Mouse (Mus musculus) CH12.LX (cell line): ENCODE results near the gene Meis3. TPM values are rescaled to one million over a fixed set of nuclear protein-coding genes. Genes with fewer than 3 reads are reported as not detected.

ENCODE experiments used
- DNase-seq: peaks from one replicate; pipeline ENCODE4 v3.0.0-alpha.2; 2013; ENCODE audit errors: extremely low read depth
- H3K27ac ChIP-seq: 2 replicates; pipeline ENCODE4 v1.5.1; 2012; ENCODE audit warnings: low read depth, mild to moderate bottlenecking, control low read depth, moderate library complexity; ENCODE audit not compliant: insufficient read depth
- H3K27me3 ChIP-seq: replicated peaks from 2 replicates; pipeline ENCODE3; 2012; ENCODE audit warnings: inconsistent platforms
- H3K36me3 ChIP-seq, 2 experiments: replicated peaks in 1 of 2; 2 replicates each; pipeline versions ENCODE3 to v1.6.1; 2012; ENCODE audit warnings: inconsistent platforms in 1 of 2, low read length in 1 of 2, mild to moderate bottlenecking in 1 of 2, mixed read lengths in 1 of 2, moderate library complexity in 1 of 2; ENCODE audit not compliant: control insufficient read depth in 1 of 2, insufficient read depth in 1 of 2
- H3K4me1 ChIP-seq, 2 experiments: 2 replicates each; pipeline ENCODE4 v1.6.1; 2012; ENCODE audit warnings: inconsistent platforms in 1 of 2, moderate library complexity in 1 of 2; ENCODE audit not compliant: insufficient read depth in 2 of 2, control insufficient read depth in 1 of 2
- H3K4me2 ChIP-seq: 2 replicates; pipeline ENCODE4 v1.6.1; 2012; ENCODE audit warnings: low read depth, mild to moderate bottlenecking, control low read depth; ENCODE audit not compliant: poor library complexity, insufficient read depth, severe bottlenecking
- H3K4me3 ChIP-seq, 3 experiments: fragments of 150-350 bp in 1 of 3; sonication (generic) in 1 of 3; replicated peaks in 1 of 3; 2 replicates each; pipeline versions ENCODE3 to v1.5.1; 2011 to 2012; ENCODE audit warnings: low read depth in 2 of 3, low read length in 2 of 3, mild to moderate bottlenecking in 2 of 3, moderate library complexity in 2 of 3, control low read depth in 1 of 3, improper control_type of control experiment in 1 of 3, inconsistent platforms in 1 of 3, mixed read lengths in 1 of 3; ENCODE audit not compliant: poor library complexity in 1 of 3
- H3K79me2 ChIP-seq: replicated peaks from 2 replicates; pipeline ENCODE4 v1.6.1; 2012; ENCODE audit warnings: mild to moderate bottlenecking, moderate library complexity; ENCODE audit not compliant: control insufficient read depth, poor library complexity, insufficient read depth, severe bottlenecking; ENCODE audit errors: extremely low read depth
- H3K9ac ChIP-seq: 2 replicates; pipeline ENCODE4 v1.6.1; 2012; ENCODE audit warnings: low read depth, mild to moderate bottlenecking, control low read depth, moderate library complexity; ENCODE audit not compliant: insufficient read depth
- H3K9me3 ChIP-seq: replicated peaks from 2 replicates; pipeline ENCODE3; 2012; ENCODE audit warnings: low read length, inconsistent platforms, mixed read lengths
- BHLHE40 ChIP-seq: IDR thresholded peaks from 2 replicates; pipeline ENCODE4 v1.6.1; 2011; ENCODE audit warnings: mild to moderate bottlenecking, low read depth, low read length, improper control_type of control experiment
- CHD1 ChIP-seq: IDR thresholded peaks from 2 replicates; pipeline ENCODE4 v1.6.1; 2012; ENCODE audit warnings: low read depth, low read length, improper control_type of control experiment, inconsistent platforms
- CHD2 ChIP-seq: IDR thresholded peaks from 2 replicates; pipeline ENCODE4 v1.6.1; 2011; ENCODE audit warnings: low read length, improper control_type of control experiment
- CTCF ChIP-seq, 2 experiments: IDR thresholded peaks in 1 of 2; conservative IDR thresholded peaks in 1 of 2; 2 replicates each; pipeline ENCODE4 v1.5.1; 2011 to 2012; ENCODE audit warnings: low read depth in 2 of 2, low read length in 2 of 2, improper control_type of control experiment in 1 of 2, inconsistent platforms in 1 of 2, mild to moderate bottlenecking in 1 of 2, moderate library complexity in 1 of 2
- E2F4 ChIP-seq: IDR thresholded peaks from 2 replicates; pipeline ENCODE4 v1.6.1; 2011; ENCODE audit warnings: low read depth, low read length, improper control_type of control experiment; ENCODE audit not compliant: insufficient replicate concordance
- ETS1 ChIP-seq: conservative IDR thresholded peaks from 2 replicates; pipeline ENCODE4 v1.6.1; 2012; ENCODE audit warnings: low read depth, mild to moderate bottlenecking, inconsistent platforms, low read length, improper control_type of control experiment, moderate library complexity
- GABPA ChIP-seq: IDR thresholded peaks from 2 replicates; pipeline ENCODE4 v1.6.1; 2012; ENCODE audit warnings: low read depth, low read length, improper control_type of control experiment, inconsistent platforms; ENCODE audit not compliant: insufficient replicate concordance
- IRF4 ChIP-seq: IDR thresholded peaks from 2 replicates; pipeline ENCODE4 v1.6.1; 2014; ENCODE audit warnings: low read depth, mild to moderate bottlenecking, inconsistent platforms, low read length, improper control_type of control experiment
- JUND ChIP-seq: conservative IDR thresholded peaks from 2 replicates; pipeline ENCODE4 v1.6.1; 2011; ENCODE audit warnings: low read depth, low read length, improper control_type of control experiment
- MAFK ChIP-seq: IDR thresholded peaks from 2 replicates; pipeline ENCODE4 v1.6.1; 2011; ENCODE audit warnings: low read length, improper control_type of control experiment; ENCODE audit not compliant: insufficient replicate concordance
- MAX ChIP-seq: IDR thresholded peaks from 2 replicates; pipeline ENCODE4 v1.6.1; 2011; ENCODE audit warnings: low read length, improper control_type of control experiment
- MAZ ChIP-seq: IDR thresholded peaks from 2 replicates; pipeline ENCODE4 v1.6.1; 2012; ENCODE audit warnings: low read depth, mild to moderate bottlenecking, inconsistent platforms, low read length, improper control_type of control experiment, moderate library complexity
- MEF2A ChIP-seq: IDR thresholded peaks from 2 replicates; pipeline ENCODE4 v1.6.1; 2014; ENCODE audit warnings: low read depth, mild to moderate bottlenecking, inconsistent platforms, low read length, improper control_type of control experiment, borderline replicate concordance
- MXI1 ChIP-seq: IDR thresholded peaks from 2 replicates; pipeline ENCODE4 v1.6.1; 2011; ENCODE audit warnings: mild to moderate bottlenecking, low read depth, low read length, improper control_type of control experiment
- MYC ChIP-seq: IDR thresholded peaks from 2 replicates; pipeline ENCODE4 v1.6.1; 2011; ENCODE audit warnings: low read depth, mild to moderate bottlenecking, improper control_type of control experiment, low read length
- NRF1 ChIP-seq: IDR thresholded peaks from 2 replicates; pipeline ENCODE4 v1.6.1; 2014; ENCODE audit warnings: low read depth, mild to moderate bottlenecking, inconsistent platforms, low read length, improper control_type of control experiment, moderate library complexity
- PAX5 ChIP-seq: IDR thresholded peaks from 2 replicates; pipeline ENCODE4 v1.6.1; 2012; ENCODE audit warnings: low read length, inconsistent platforms, mixed read lengths
- POLR2AphosphoS2 ChIP-seq: IDR thresholded peaks from 2 replicates; pipeline ENCODE4 v1.6.1; 2011; ENCODE audit warnings: low read depth, low read length, improper control_type of control experiment
- RCOR1 ChIP-seq: conservative IDR thresholded peaks from 2 replicates; pipeline ENCODE4 v1.6.1; 2012; ENCODE audit warnings: low read depth, mild to moderate bottlenecking, inconsistent platforms, low read length, improper control_type of control experiment
- SMC3 ChIP-seq: IDR thresholded peaks from 2 replicates; pipeline ENCODE4 v1.6.1; 2011; ENCODE audit warnings: low read depth, low read length, improper control_type of control experiment
- TBP ChIP-seq: conservative IDR thresholded peaks from 2 replicates; pipeline ENCODE4 v1.6.1; 2011; ENCODE audit warnings: low read depth, low read length, improper control_type of control experiment
- TCF12 ChIP-seq: IDR thresholded peaks from 2 replicates; pipeline ENCODE4 v1.6.1; 2014; ENCODE audit warnings: low read depth, mild to moderate bottlenecking, inconsistent platforms, low read length, improper control_type of control experiment
- UBTF ChIP-seq: IDR thresholded peaks from 2 replicates; pipeline ENCODE4 v1.6.1; 2012; ENCODE audit warnings: low read depth, mild to moderate bottlenecking, inconsistent platforms, low read length, improper control_type of control experiment, moderate library complexity
- USF1 ChIP-seq: IDR thresholded peaks from 2 replicates; pipeline ENCODE4 v1.6.1; 2014; ENCODE audit warnings: low read depth, mild to moderate bottlenecking, inconsistent platforms, low read length, improper control_type of control experiment
- USF2 ChIP-seq: conservative IDR thresholded peaks from 2 replicates; pipeline ENCODE4 v1.6.1; 2011; ENCODE audit warnings: low read depth, low read length, improper control_type of control experiment
- ZC3H11A ChIP-seq: IDR thresholded peaks from 2 replicates; pipeline ENCODE4 v1.6.1; 2012; ENCODE audit warnings: low read depth, mild to moderate bottlenecking, inconsistent platforms, low read length, improper control_type of control experiment
- ZKSCAN1 ChIP-seq: IDR thresholded peaks from 2 replicates; pipeline ENCODE4 v1.6.1; 2012; ENCODE audit warnings: low read depth, inconsistent platforms, low read length, improper control_type of control experiment, borderline replicate concordance
- ZMIZ1 ChIP-seq: IDR thresholded peaks from 2 replicates; pipeline ENCODE4 v1.6.1; 2012; ENCODE audit warnings: low read depth, mild to moderate bottlenecking, inconsistent platforms, low read length, improper control_type of control experiment
- ZNF384 ChIP-seq: IDR thresholded peaks from 2 replicates; pipeline ENCODE4 v1.6.1; 2012; ENCODE audit warnings: low read depth, low read length, improper control_type of control experiment, inconsistent platforms
- dilution Hi-C: fragments of 300-500 bp; cut with MboI; formaldehyde crosslinking; loops from 2 replicates; pipeline ENCODE4 v1.14.3; 2020; ENCODE audit warnings: low sequenced_read_pairs; ENCODE audit not compliant: extremely low pct_unique_long_range_greater_than_20kb, extremely low pct_ligation_motif_present
- in situ Hi-C: fragments of 300-500 bp; cut with MboI; formaldehyde crosslinking; loops from 3 replicates; pipeline ENCODE4 v1.14.3; 2019; ENCODE audit warnings: low sequenced_read_pairs, low pct_ligation_motif_present, low pct_unique_long_range_greater_than_20kb, mixed read lengths
- polyA plus RNA-seq: library from polyadenylated mRNA; unstranded; fragments of >175 nt; gene quantifications from 2 replicates; pipeline ENCODE4 v1.2.1, GENCODE M21; 2012; ENCODE audit warnings: low read depth; ENCODE audit not compliant: insufficient read length
- total RNA-seq, 2 experiments: library from RNA; depleted of rRNA; stranded (reverse); fragments of 300-350 nt in 1 of 2; fragments of >200 nt in 1 of 2; gene quantifications; 2 replicates each; pipeline ENCODE4 v1.2.3; 2012 to 2014

Meis3 gene
- total and polyA plus RNA-seq, 3 experiments = 7.9 to 11.8 (median 10.2) TPM

- no peaks in the 10 kb centered on the region for H3K27me3 ChIP-seq
- dilution Hi-C loops = no loop called here
- no peak overlapping the region for H3K9ac ChIP-seq
- DNase-seq = no peak
- in situ Hi-C loops = loop anchor here (10.0 kb wide), 1 partner anchor 58 kb away; the partner anchor contains the start of gene C5ar1
- no peak overlapping the region for H3K4me3 ChIP-seq
- no peaks in the 10 kb centered on the region for H3K9me3 ChIP-seq
- H3K79me2 ChIP-seq = no peaks in the 10 kb centered on the region
- TF ChIP-seq CHD1 (no peak), CHD2 (no peak), GABPA (no peak), BHLHE40 (no peak), SMC3 (no peak), MEF2A (no peak), E2F4 (no peak), TBP (no peak), MAX (no peak), IRF4 (no peak), RCOR1 (no peak), JUND (no peak), TCF12 (no peak), ZMIZ1 (no peak), MXI1 (no peak), ZC3H11A (no peak), USF2 (no peak), ETS1 (no peak), MAFK (no peak)
- TF ChIP-seq, all 38 proteins: peak for 0
- H3K4me1 ChIP-seq = peaks cover 13 to 69% of the 10 kb centered on the region in 2 experiments
- peaks cover 49 to 69% of the 10 kb centered on the region in 2 experiments for H3K36me3 ChIP-seq
- no peak overlapping the region for H3K4me2 ChIP-seq
- H3K27ac ChIP-seq = no peak overlapping the region
These were observed 21.7 kb downstream of the Meis3 start for GRCm38 (mm10) chr7:16196616-16197015.

GRCm38 (mm10) chr7:16197166-16197565 is 22.3 kb downstream of the Meis3 start:
- peak; percentile 49 for DNase-seq
- H3K4me2 ChIP-seq = no peak overlapping the region
- H3K79me2 ChIP-seq = no peaks in the 10 kb centered on the region
- no peak overlapping the region for H3K9ac ChIP-seq
- peaks cover 13 to 68% of the 10 kb centered on the region in 2 experiments for H3K4me1 ChIP-seq
- H3K27me3 ChIP-seq = no peaks in the 10 kb centered on the region
- H3K36me3 ChIP-seq = peaks cover 55 to 74% of the 10 kb centered on the region in 2 experiments
- peak overlapping the region in 1 of 3 experiments; percentile 7 for H3K4me3 ChIP-seq
- peak overlapping the region; percentile 31; the same call in 1 of the 2 replicates for H3K27ac ChIP-seq
- TF ChIP-seq GABPA (no peak), USF2 (no peak), USF1 (no peak), UBTF (no peak), IRF4 (no peak), MAZ (no peak), MAX (no peak), POLR2AphosphoS2 (no peak), ETS1 (no peak), CTCF (conservative IDR thresholded peaks at IDR 0.05 in 1 of 2, IDR thresholded peaks at IDR 0.05 in 1 of 2; ENCODE audit: low read depth in 2 of 2, low read length in 2 of 2) (no peak), CHD1 (no peak), ZC3H11A (no peak), NRF1 (no peak), TCF12 (no peak), ZNF384 (no peak), SMC3 (no peak), ZKSCAN1 (no peak), PAX5 (no peak), MYC (no peak)
- in situ Hi-C loops = loop anchor here (10.0 kb wide), 1 partner anchor 58 kb away; the partner anchor contains the start of gene C5ar1
- dilution Hi-C loops = no loop called here
- H3K9me3 ChIP-seq = no peaks in the 10 kb centered on the region
